Mouse (Mus musculus): ENCODE measurements around the gene Tph1. TPM values are rescaled to one million over a fixed set of nuclear protein-coding genes. Genes with fewer than 3 reads are reported as not detected.

The Tph1 gene
- polyA plus RNA-seq, 1 experiment from 2014 or later = 1.7 TPM

GRCm38 (mm10) chr7:46612421-46612937, 59.9 kb downstream of the Tph1 start:
- no peak overlapping the region for H3K27ac ChIP-seq
- no peak overlapping the region for H3K4me2 ChIP-seq
- no peak overlapping the region for H3K9ac ChIP-seq
- WGBS = 53% methylated on average over 6 of the region's 6 CpGs
- H3K9me3 ChIP-seq (replicated peaks) = no peaks in the 10 kb centered on the region
- H3K27me3 ChIP-seq = no peaks in the 10 kb centered on the region
- H3K4me1 ChIP-seq = peaks cover 31% of the 10 kb centered on the region
- H3K4me3 ChIP-seq (replicated peaks) = no peak overlapping the region
- ATAC-seq (replicated peaks; ENCODE audit: low FRiP score) = no peak
- 0 out of 2 replicates have a peak, but pooled peaks cover 7% of the 10 kb centered on the region for H3K36me3 ChIP-seq

- H3K4me2 ChIP-seq = no peak overlapping the region
- H3K9ac ChIP-seq = no peak overlapping the region
- no peaks in the 10 kb centered on the region for H3K27me3 ChIP-seq
- H3K4me1 ChIP-seq = peaks cover 36% of the 10 kb centered on the region
- no peaks in the 10 kb centered on the region for H3K9me3 ChIP-seq (replicated peaks)
- WGBS = 63% methylated on average over 9 of the region's 9 CpGs
- 0 out of 2 replicates have a peak, but pooled peaks cover 7% of the 10 kb centered on the region for H3K36me3 ChIP-seq
- H3K27ac ChIP-seq = no peak overlapping the region
- no peak for ATAC-seq (replicated peaks; ENCODE audit: low FRiP score)
- no peak overlapping the region for H3K4me3 ChIP-seq (replicated peaks)
Measured at GRCm38 (mm10) chr7:46611970-46612369, 60.4 kb downstream of the Tph1 start.

GRCm38 (mm10) chr7:46609317-46609716, 63.0 kb downstream of the Tph1 start:
- no peaks in the 10 kb centered on the region for H3K9me3 ChIP-seq (replicated peaks)
- H3K27ac ChIP-seq = no peak overlapping the region
- peaks cover 36% of the 10 kb centered on the region for H3K4me1 ChIP-seq
- H3K36me3 ChIP-seq = 0 out of 2 replicates have a peak, but pooled peaks cover 3% of the 10 kb centered on the region
- H3K4me3 ChIP-seq (replicated peaks) = no peak overlapping the region
- no peak for ATAC-seq (replicated peaks; ENCODE audit: low FRiP score)
- H3K4me2 ChIP-seq = no peak overlapping the region
- H3K9ac ChIP-seq = no peak overlapping the region
- WGBS = 90% methylated on average over 4 of the region's 4 CpGs
- H3K27me3 ChIP-seq = no peaks in the 10 kb centered on the region

- H3K4me3 ChIP-seq (replicated peaks) = no peak overlapping the region
- no peaks in the 10 kb centered on the region for H3K27me3 ChIP-seq
- H3K4me2 ChIP-seq = no peak overlapping the region
- no peaks in the 10 kb centered on the region for H3K9me3 ChIP-seq (replicated peaks)
- H3K9ac ChIP-seq = no peak overlapping the region
- no peaks in the 10 kb centered on the region for H3K36me3 ChIP-seq
- 55% methylated on average over 11 of the region's 11 CpGs for WGBS
- no peak overlapping the region for H3K27ac ChIP-seq
- no peak for ATAC-seq (replicated peaks; ENCODE audit: low FRiP score)
- H3K4me1 ChIP-seq = peaks cover 23% of the 10 kb centered on the region
Measured at GRCm38 (mm10) chr7:46607428-46608055, 64.8 kb downstream of the Tph1 start.

- Histone ChIP-seq H3K36me3 (no peaks in the 10 kb centered on the region), H3K9ac (no peak overlapping the region), H3K9me3 (replicated peaks) (no peaks in the 10 kb centered on the region), H3K4me1 (peaks cover 20% of the 10 kb centered on the region), H3K27me3 (no peaks in the 10 kb centered on the region), H3K27ac (no peak overlapping the region), H3K4me3 (replicated peaks) (no peak overlapping the region), H3K4me2 (no peak overlapping the region)
- WGBS = 50% methylated on average over 8 of the region's 8 CpGs
- ATAC-seq (replicated peaks; ENCODE audit: low FRiP score) = 0 out of 2 replicates have a peak, but pooled peaks have one; percentile 55
Measured at GRCm38 (mm10) chr7:46607031-46607426, 65.3 kb downstream of the Tph1 start.

GRCm38 (mm10) chr7:46606391-46607030, 65.8 kb downstream of the Tph1 start:
- 74% methylated on average over 7 of the region's 7 CpGs for WGBS
- H3K9me3 ChIP-seq (replicated peaks) = no peaks in the 10 kb centered on the region
- no peak overlapping the region for H3K27ac ChIP-seq
- peak; percentile 33; the same call in 1 of the 2 replicates for ATAC-seq (replicated peaks; ENCODE audit: low FRiP score)
- no peaks in the 10 kb centered on the region for H3K36me3 ChIP-seq
- H3K9ac ChIP-seq = no peak overlapping the region
- no peaks in the 10 kb centered on the region for H3K27me3 ChIP-seq
- no peak overlapping the region for H3K4me3 ChIP-seq (replicated peaks)
- no peak overlapping the region for H3K4me2 ChIP-seq
- peaks cover 21% of the 10 kb centered on the region for H3K4me1 ChIP-seq

GRCm38 (mm10) chr7:46603051-46603450, 69.3 kb downstream of the Tph1 start:
- H3K27me3 ChIP-seq = no peaks in the 10 kb centered on the region
- no peak overlapping the region for H3K9ac ChIP-seq
- no peaks in the 10 kb centered on the region for H3K9me3 ChIP-seq (replicated peaks)
- no peaks in the 10 kb centered on the region for H3K36me3 ChIP-seq
- 86% methylated on average over 7 of the region's 7 CpGs for WGBS
- H3K4me3 ChIP-seq (replicated peaks) = no peak overlapping the region
- ATAC-seq (replicated peaks; ENCODE audit: low FRiP score) = no peak
- H3K4me1 ChIP-seq = peaks cover 27% of the 10 kb centered on the region
- no peak overlapping the region for H3K4me2 ChIP-seq
- H3K27ac ChIP-seq = no peak overlapping the region

- Histone ChIP-seq H3K36me3 (no peaks in the 10 kb centered on the region), H3K27ac (no peak overlapping the region), H3K9me3 (replicated peaks) (no peaks in the 10 kb centered on the region), H3K4me3 (replicated peaks) (no peak overlapping the region), H3K4me2 (no peak overlapping the region), H3K9ac (no peak overlapping the region), H3K27me3 (no peaks in the 10 kb centered on the region), H3K4me1 (peaks cover 20% of the 10 kb centered on the region)
- 52% methylated on average over 4 of the region's 4 CpGs for WGBS
- ATAC-seq (replicated peaks; ENCODE audit: low FRiP score) = no peak
Measured at GRCm38 (mm10) chr7:46602079-46602478, 70.3 kb downstream of the Tph1 start.

GRCm38 (mm10) chr7:46601097-46601496, 71.2 kb downstream of the Tph1 start:
- H3K4me2 ChIP-seq = no peak overlapping the region
- no peaks in the 10 kb centered on the region for H3K9me3 ChIP-seq (replicated peaks)
- no peaks in the 10 kb centered on the region for H3K36me3 ChIP-seq
- H3K4me1 ChIP-seq = peaks cover 13% of the 10 kb centered on the region
- H3K27me3 ChIP-seq = no peaks in the 10 kb centered on the region
- WGBS = 58% methylated on average over 5 of the region's 5 CpGs
- no peak overlapping the region for H3K27ac ChIP-seq
- ATAC-seq (replicated peaks; ENCODE audit: low FRiP score) = no peak
- H3K9ac ChIP-seq = no peak overlapping the region
- H3K4me3 ChIP-seq (replicated peaks) = no peak overlapping the region

- Histone ChIP-seq H3K9me3 (replicated peaks) (no peaks in the 10 kb centered on the region), H3K9ac (no peak overlapping the region), H3K4me1 (peaks cover 11% of the 10 kb centered on the region), H3K36me3 (no peaks in the 10 kb centered on the region), H3K4me2 (no peak overlapping the region), H3K27ac (no peak overlapping the region), H3K4me3 (replicated peaks) (no peak overlapping the region), H3K27me3 (no peaks in the 10 kb centered on the region)
- WGBS = 100% methylated on average over 2 of the region's 2 CpGs
- no peak for ATAC-seq (replicated peaks; ENCODE audit: low FRiP score)
Measured at GRCm38 (mm10) chr7:46597006-46597405, 75.3 kb downstream of the Tph1 start.
